Mouse (Mus musculus): ENCODE measurements around the gene Gm49352.
"Not testable (repeated sequence)": the region's sequence is repeated elsewhere in the genome, so short reads cannot be mapped to it uniquely, and the experiment has no call there.

Gene Gm49352

GRCm38 (mm10) chr13:61568074-61568473 lies at the start of gene Gm49352:
Gm49352 (minus strand) TSS chr13:61568174.
- DNase-seq, result not testable (repeated sequence)

DNA sequence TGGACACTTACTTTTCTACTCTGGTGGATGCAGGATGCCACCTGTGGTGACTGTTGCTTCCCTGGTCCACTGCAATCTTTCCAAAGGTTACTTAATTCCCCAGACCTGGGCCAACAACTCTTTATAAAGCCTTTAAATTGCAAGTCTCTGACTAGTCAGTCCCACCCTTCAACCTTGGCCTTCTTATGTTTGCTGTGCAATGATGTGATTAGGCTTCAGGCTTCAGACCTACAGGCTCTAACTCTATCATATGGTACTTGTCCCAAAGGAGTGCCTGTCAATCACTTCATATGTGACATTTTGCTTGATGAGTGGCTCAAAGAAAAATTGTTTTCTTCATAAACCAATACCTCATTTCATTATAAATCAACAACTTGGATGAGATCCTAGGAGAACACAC lies 2.1 kb upstream of the Gm49352 start, which contains the start of gene Cts3:
Gene Cts3 (minus strand): TSS at position 101 of the 400 bp plus-strand sequence.
- no peak for DNase-seq

DNA sequence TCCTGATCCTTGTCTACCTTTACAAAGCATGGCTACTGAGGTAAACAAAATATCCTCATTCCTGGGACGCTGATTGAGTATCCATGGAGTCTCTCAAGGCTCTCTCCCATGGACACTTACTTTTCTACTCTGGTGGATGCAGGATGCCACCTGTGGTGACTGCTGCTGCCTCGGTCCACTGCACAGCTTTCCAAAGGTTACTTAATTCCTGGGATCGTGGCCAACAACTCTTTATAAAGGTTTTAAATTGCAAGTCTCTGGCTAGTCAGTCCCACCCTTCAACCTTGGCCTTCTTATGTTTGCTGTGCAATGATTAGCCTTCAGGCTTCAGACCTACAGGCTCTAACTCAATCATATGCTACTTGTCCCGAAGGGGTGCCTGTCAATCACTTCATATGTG lies 26.3 kb downstream of the Gm49352 start, which contains the start of gene Ctsm:
Gene Ctsm (minus strand): TSS at position 209 of the 400 bp plus-strand sequence.
- DNase-seq, result no peak

Measured in kidney, postnatal 4 days (tissue).